Mouse (Mus musculus) liver, postnatal 0 days (tissue): Measurements from ENCODE around the gene Cwh43.

Source experiments
- CTCF ChIP-seq: sonication (generic); IDR thresholded peaks from 2 replicates; pipeline ENCODE4 v1.5.1; 2016; ENCODE audit warnings: antibody characterized with exemption, low read depth
- EP300 ChIP-seq: IDR thresholded peaks from 2 replicates; pipeline ENCODE4 v1.6.1; 2016; ENCODE audit warnings: antibody characterized with exemption, low read depth, mild to moderate bottlenecking

DNA sequence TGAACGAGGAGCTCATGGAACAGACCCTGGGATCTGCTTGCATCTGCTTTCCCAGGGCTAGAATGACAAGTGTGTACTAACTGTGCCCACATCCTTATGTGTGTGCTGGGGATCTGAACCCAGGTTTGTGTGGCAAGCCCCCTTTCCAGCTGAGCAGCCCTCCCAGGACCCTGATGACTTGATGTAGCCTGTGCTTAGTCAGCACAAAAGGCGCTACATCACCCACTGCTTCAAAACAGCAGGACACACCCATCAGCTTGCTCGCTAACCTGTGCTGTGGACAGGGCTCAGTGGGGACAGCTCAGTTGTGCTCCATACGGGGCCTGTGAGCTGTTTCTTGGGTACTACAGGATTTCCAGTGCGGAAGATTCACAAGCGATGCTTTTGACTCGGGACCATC lies 28.9 kb downstream of the Cwh43 start:
- TF ChIP-seq CTCF: no peak
- TF ChIP-seq EP300: no peak
